Mouse (Mus musculus) embryonic fibroblast, embryonic 13.5 days (primary cell): ENCODE results near the gene Sult1e1.

Experiments used
- CTCF ChIP-seq: IDR thresholded peaks from 2 replicates; pipeline ENCODE4 v1.5.1; 2011; ENCODE audit warnings: mild to moderate bottlenecking, control low read depth, low read length, moderate library complexity, borderline replicate concordance; ENCODE audit not compliant: insufficient read depth
- POLR2A ChIP-seq: IDR thresholded peaks from 2 replicates; pipeline ENCODE4 v1.6.1; 2011; ENCODE audit warnings: low read depth, mild to moderate bottlenecking, control low read depth, low read length, moderate library complexity

DNA sequence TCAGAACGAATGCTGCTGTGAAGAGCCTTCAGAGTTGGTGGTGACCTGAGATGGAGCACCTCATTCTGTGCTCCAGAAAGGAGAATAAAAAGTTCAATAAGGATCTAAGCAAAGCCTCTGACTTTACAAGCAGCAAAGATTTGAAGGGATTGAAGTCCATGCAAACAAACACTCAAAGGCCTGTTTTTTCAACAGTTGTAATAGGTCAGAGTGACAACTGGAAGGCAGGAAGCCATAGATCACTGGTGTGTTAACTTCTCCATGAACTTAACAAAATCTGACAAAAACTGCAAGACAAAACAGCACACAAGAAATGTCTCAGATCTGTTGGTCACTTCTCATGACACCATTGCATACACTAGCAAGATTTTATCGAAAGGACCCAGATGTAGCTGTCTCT, 53.3 kb downstream of the Sult1e1 start, which contains the start of gene Sult1b1:
- TF ChIP-seq CTCF (no peak), POLR2A (no peak)
